Mouse (Mus musculus): ENCODE results near the gene Ralgapa2.

GRCm38 (mm10) chr2:146511401-146511865 lies 711 bp downstream of the Ralgapa2 start:
- TF ChIP-seq CTCF (IDR thresholded peaks at IDR 0.05; ENCODE audit: low read depth, low read length), result no peak
- TF ChIP-seq POLR2A (IDR thresholded peaks at IDR 0.05; ENCODE audit: insufficient read depth, low read length), result no peak
- TF ChIP-seq EP300 (IDR thresholded peaks at IDR 0.05; ENCODE audit: insufficient read depth, low read depth, low read length), result no peak

Measured in ES-Bruce4 (cell line).